Mouse (Mus musculus): ENCODE results near the gene Olfr165. TPM values are rescaled to one million over a fixed set of nuclear protein-coding genes. Genes with fewer than 3 reads are reported as not detected.
"Not testable (repeated sequence)": the region's sequence is repeated elsewhere in the genome, so short reads cannot be mapped to it uniquely, and the experiment has no call there.

Gene Olfr165
- polyA plus RNA-seq (2011; ENCODE audit: insufficient read depth, insufficient read length, low replicate concordance, missing spikeins): not detected in 2 replicates

- no peaks in the 10 kb centered on the region for H3K4me1 ChIP-seq (ENCODE audit: control insufficient read depth, insufficient read depth, low read length)
- WGBS: 40% methylated on average over 1 of the region's 1 CpGs
- H3K4me3 ChIP-seq (replicated peaks; ENCODE audit: control insufficient read depth, low read depth, low read length): no peak within 1 kb of the TSS
- TF ChIP-seq POLR2A (IDR thresholded peaks at IDR 0.05; ENCODE audit: borderline replicate concordance, control insufficient read depth, low read depth, low read length): no peak
- TF ChIP-seq CTCF (IDR thresholded peaks at IDR 0.05; ENCODE audit: control insufficient read depth, insufficient read depth, low read length): no peak
- no peak within 1 kb of the TSS for H3K27ac ChIP-seq (ENCODE audit: control insufficient read depth, insufficient read depth, low read depth, low read length, poor library complexity)
Observed at GRCm38 (mm10) chr16:19423034-19423433, at the start of gene Olfr165. Gene Olfr165 (minus strand): TSS chr16:19423134.

DNA sequence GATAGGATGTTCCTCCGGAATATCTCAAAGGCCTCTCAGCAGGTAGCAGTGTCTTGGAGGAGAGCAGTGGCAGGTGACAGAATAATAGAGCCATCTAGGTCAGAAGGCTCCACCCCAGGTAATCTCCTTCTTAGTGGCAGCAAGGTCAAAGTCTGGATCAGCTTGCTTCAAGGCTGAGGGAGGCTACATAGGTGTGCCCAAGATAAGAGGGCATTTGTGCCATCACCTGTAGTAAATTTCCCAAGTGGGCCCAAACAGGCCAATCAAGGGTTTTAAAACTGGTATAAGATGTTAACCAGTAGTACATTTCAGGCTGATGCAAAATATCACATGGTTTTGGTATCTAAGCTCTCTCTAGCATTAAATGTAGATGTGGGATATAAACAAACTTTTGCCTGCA, 41.4 kb upstream of the Olfr165 start:
- no peaks in the 10 kb centered on the region for H3K4me1 ChIP-seq (ENCODE audit: control insufficient read depth, insufficient read depth, low read length)
- H3K27ac ChIP-seq (ENCODE audit: control insufficient read depth, insufficient read depth, low read depth, low read length, poor library complexity): no peak overlapping the region
- WGBS: 80% methylated on average over 1 of the region's 1 CpGs
- TF ChIP-seq CTCF (IDR thresholded peaks at IDR 0.05; ENCODE audit: control insufficient read depth, insufficient read depth, low read length) (no peak), POLR2A (IDR thresholded peaks at IDR 0.05; ENCODE audit: borderline replicate concordance, control insufficient read depth, low read depth, low read length) (no peak)
- H3K4me3 ChIP-seq (replicated peaks; ENCODE audit: control insufficient read depth, low read depth, low read length): no peak overlapping the region

- H3K4me1 ChIP-seq (ENCODE audit: control insufficient read depth, insufficient read depth, low read length); H3K4me3 ChIP-seq (replicated peaks; ENCODE audit: control insufficient read depth, low read depth, low read length); H3K27ac ChIP-seq (ENCODE audit: control insufficient read depth, insufficient read depth, low read depth, low read length, poor library complexity): not testable (repeated sequence)
- WGBS: 65% methylated on average over 4 of the region's 4 CpGs
Observed at GRCm38 (mm10) chr16:19458741-19459140, 35.8 kb upstream of the Olfr165 start.

DNA sequence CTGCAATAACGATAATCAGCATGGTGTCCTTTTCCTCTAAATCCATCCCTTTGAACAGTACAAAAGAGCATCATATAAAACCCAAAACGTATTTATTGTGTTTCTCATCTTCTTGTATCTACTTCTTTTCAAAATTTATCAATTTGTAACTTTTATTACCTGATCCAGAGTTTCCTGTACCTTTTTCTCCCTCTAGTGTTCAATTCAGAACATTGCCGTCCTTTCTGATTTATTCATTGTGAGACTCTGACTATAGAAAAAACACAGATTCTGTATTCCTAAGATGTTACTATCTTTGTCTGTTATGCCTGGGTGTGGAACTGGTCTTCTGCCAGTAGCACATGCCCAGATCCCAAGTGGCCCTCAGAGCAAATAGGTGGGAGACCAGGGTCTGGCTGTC, 35.0 kb downstream of the Olfr165 start:
- no peak overlapping the region for H3K27ac ChIP-seq (ENCODE audit: control insufficient read depth, insufficient read depth, low read depth, low read length, poor library complexity)
- TF ChIP-seq CTCF (IDR thresholded peaks at IDR 0.05; ENCODE audit: control insufficient read depth, insufficient read depth, low read length): no peak
- no peak for TF ChIP-seq POLR2A (IDR thresholded peaks at IDR 0.05; ENCODE audit: borderline replicate concordance, control insufficient read depth, low read depth, low read length)
- H3K4me3 ChIP-seq (replicated peaks; ENCODE audit: control insufficient read depth, low read depth, low read length): no peak overlapping the region
- no peaks in the 10 kb centered on the region for H3K4me1 ChIP-seq (ENCODE audit: control insufficient read depth, insufficient read depth, low read length)
- 56% methylated on average over 3 of the region's 3 CpGs for WGBS

Other genes starting within 250 kb of the Olfr165 start
- gene Olfr164, start 109.1 kb downstream of the Olfr165 start, polyA plus RNA-seq (2011; ENCODE audit: insufficient read depth, insufficient read length, low replicate concordance, missing spikeins): not detected in 2 replicates
- not detected in 2 replicates for gene Olfr166, start 60.6 kb upstream of the Olfr165 start, polyA plus RNA-seq (2011; ENCODE audit: insufficient read depth, insufficient read length, low replicate concordance, missing spikeins)
- 0.20 TPM in 1 of 2 replicates, not detected in the other for gene Olfr167, start 99.1 kb upstream of the Olfr165 start, polyA plus RNA-seq (2011; ENCODE audit: insufficient read depth, insufficient read length, low replicate concordance, missing spikeins)
- not detected in 2 replicates for gene Olfr168, start 112.4 kb upstream of the Olfr165 start, polyA plus RNA-seq (2011; ENCODE audit: insufficient read depth, insufficient read length, low replicate concordance, missing spikeins)
- gene Olfr169, start 148.7 kb upstream of the Olfr165 start, polyA plus RNA-seq (2011; ENCODE audit: insufficient read depth, insufficient read length, low replicate concordance, missing spikeins): not detected in 2 replicates
- not detected in 2 replicates for gene Olfr170, start 188.7 kb upstream of the Olfr165 start, polyA plus RNA-seq (2011; ENCODE audit: insufficient read depth, insufficient read length, low replicate concordance, missing spikeins)
- gene Olfr171, start 206.8 kb upstream of the Olfr165 start, polyA plus RNA-seq (2011; ENCODE audit: insufficient read depth, insufficient read length, low replicate concordance, missing spikeins): not detected in 2 replicates